Mouse (Mus musculus) v-Abl transformed pro-B cells (cell line): ENCODE results near the gene Ear10.
"Not testable (repeated sequence)": the region's sequence is repeated elsewhere in the genome, so short reads cannot be mapped to it uniquely, and the experiment has no call there.

Experiments used
- in situ Hi-C, 2 experiments: fragments of 400-800 bp; cut with MboI; formaldehyde crosslinking; loops; one replicate each; pipeline ENCODE4 v1.15.1; 2025; ENCODE audit not compliant: unreplicated experiment in 2 of 2

Gene Ear10

GRCm38 (mm10) chr14:43923459-43923858 lies at the start of gene Ear10:
Ear10 (minus strand) TSS chr14:43923559.
- in situ Hi-C loops = not testable (repeated sequence)

- in situ Hi-C loops = not testable (repeated sequence)
These were observed 33.4 kb upstream of the Ear10 start, which contains the start of gene Ang5 for GRCm38 (mm10) chr14:43956769-43957168. Ang5 (plus strand) TSS chr14:43957069.

- in situ Hi-C loops = not testable (repeated sequence)
These were observed 31.7 kb upstream of the Ear10 start for GRCm38 (mm10) chr14:43955074-43955473.

GRCm38 (mm10) chr14:43953382-43953781 lies 30.0 kb upstream of the Ear10 start:
- in situ Hi-C loops = not testable (repeated sequence)

- in situ Hi-C loops = not testable (repeated sequence)
These were observed 10.0 kb upstream of the Ear10 start for GRCm38 (mm10) chr14:43933399-43933798.

- in situ Hi-C loops = not testable (repeated sequence)
These were observed 9.6 kb upstream of the Ear10 start for GRCm38 (mm10) chr14:43932991-43933390.

- in situ Hi-C loops = not testable (repeated sequence)
These were observed 2.1 kb upstream of the Ear10 start for GRCm38 (mm10) chr14:43925404-43925950.

- in situ Hi-C loops = not testable (repeated sequence)
These were observed 1.5 kb upstream of the Ear10 start, which contains the start of gene Gm8113 for GRCm38 (mm10) chr14:43924688-43925403. Gm8113 (plus strand) TSS chr14:43925390.

- in situ Hi-C loops = not testable (repeated sequence)
These were observed 5.1 kb downstream of the Ear10 start for GRCm38 (mm10) chr14:43918214-43918613.

- in situ Hi-C loops = not testable (repeated sequence)
These were observed 24.8 kb downstream of the Ear10 start for GRCm38 (mm10) chr14:43898577-43898976.

GRCm38 (mm10) chr14:43895357-43895756 lies 28.0 kb downstream of the Ear10 start:
- in situ Hi-C loops = not testable (repeated sequence)

- in situ Hi-C loops = not testable (repeated sequence)
These were observed 32.1 kb downstream of the Ear10 start for GRCm38 (mm10) chr14:43891288-43891687.

GRCm38 (mm10) chr14:43886235-43886634 lies 37.1 kb downstream of the Ear10 start:
- in situ Hi-C loops = not testable (repeated sequence)

GRCm38 (mm10) chr14:43879966-43880545 lies 43.3 kb downstream of the Ear10 start:
- in situ Hi-C loops = not testable (repeated sequence)

GRCm38 (mm10) chr14:43877789-43878188 lies 45.6 kb downstream of the Ear10 start:
- in situ Hi-C loops = not testable (repeated sequence)

GRCm38 (mm10) chr14:43875417-43875816 lies 47.9 kb downstream of the Ear10 start, which contains the start of gene Ear1:
Ear1 (minus strand) TSS chr14:43875517.
- in situ Hi-C loops = not testable (repeated sequence)

GRCm38 (mm10) chr14:43874862-43875261 lies 48.5 kb downstream of the Ear10 start:
- in situ Hi-C loops = not testable (repeated sequence)
